Mouse (Mus musculus): ENCODE results near the gene Arhgef17.
"Not testable (repeated sequence)": the region's sequence is repeated elsewhere in the genome, so short reads cannot be mapped to it uniquely, and the experiment has no call there.

The Arhgef17 gene

GRCm38 (mm10) chr7:100869877-100870629 lies 61.9 kb downstream of the Arhgef17 start:
- no peak for DNase-seq

DNA sequence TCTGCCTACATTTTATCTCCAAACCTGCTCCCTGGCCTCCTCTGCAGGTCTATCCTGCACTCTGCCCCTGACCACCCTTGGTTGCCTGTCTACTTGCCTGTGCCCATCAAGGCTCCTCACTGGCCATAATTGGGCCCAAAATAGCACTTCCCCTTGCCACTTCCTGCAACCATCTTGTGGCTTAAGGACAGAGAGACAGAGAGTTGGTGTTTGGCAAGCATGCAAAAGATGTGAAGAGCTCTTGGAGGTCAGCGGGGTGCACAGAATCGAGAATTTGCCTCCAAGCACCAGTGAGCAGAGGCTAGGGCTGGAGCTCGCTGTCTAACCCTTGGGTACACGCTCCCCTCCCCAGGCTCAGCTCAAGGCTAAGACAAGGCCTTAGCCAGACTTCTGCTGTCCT lies 63.4 kb downstream of the Arhgef17 start:
- DNase-seq = no peak

DNA sequence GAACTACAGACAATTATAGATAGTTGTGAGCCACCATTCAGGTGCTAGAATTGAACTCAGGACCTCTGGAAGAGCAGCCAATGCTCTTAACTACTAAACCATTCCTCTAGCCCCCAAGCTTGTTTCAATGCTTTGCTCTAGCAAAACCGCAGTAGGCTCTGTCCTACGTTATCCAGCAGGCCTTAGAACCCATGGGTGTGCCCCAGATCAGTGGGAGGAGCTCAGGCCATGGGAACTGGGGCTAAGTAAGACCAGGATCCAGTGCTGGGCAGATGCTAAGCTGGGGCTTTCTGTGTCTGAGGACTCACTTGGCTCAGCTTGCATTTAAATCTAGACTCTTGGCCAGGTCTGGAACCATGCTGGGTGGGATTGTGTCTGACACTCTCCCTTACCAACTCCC lies 64.3 kb downstream of the Arhgef17 start:
- DNase-seq = no peak

DNA sequence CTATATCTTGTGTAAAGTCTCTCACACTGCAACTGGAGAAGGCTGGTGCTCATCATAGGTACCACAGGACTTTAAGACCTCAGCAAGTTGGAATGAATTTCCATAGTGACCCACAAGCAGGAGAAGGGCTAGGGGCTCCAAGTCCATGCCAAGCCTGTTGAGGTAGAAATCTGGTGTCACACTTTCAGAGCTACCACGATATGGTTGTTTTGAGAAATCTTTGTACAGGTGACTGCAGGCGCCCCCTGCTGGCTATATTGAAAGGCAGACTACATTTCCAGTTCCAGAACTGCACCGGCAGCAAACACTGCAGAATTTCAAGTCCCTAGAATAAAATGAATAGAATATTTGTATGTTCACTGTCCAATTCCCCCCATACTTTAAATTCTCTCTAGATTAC lies 65.2 kb downstream of the Arhgef17 start:
- peak; percentile 75 for DNase-seq

- DNase-seq = peak; percentile 98
Observed at GRCm38 (mm10) chr7:100862828-100863638, 68.9 kb downstream of the Arhgef17 start, which contains the start of gene Relt. TSS of gene Relt (minus strand) at chr7:100863446.

- DNase-seq = no peak
Observed at GRCm38 (mm10) chr7:100862353-100862752, 69.6 kb downstream of the Arhgef17 start.

DNA sequence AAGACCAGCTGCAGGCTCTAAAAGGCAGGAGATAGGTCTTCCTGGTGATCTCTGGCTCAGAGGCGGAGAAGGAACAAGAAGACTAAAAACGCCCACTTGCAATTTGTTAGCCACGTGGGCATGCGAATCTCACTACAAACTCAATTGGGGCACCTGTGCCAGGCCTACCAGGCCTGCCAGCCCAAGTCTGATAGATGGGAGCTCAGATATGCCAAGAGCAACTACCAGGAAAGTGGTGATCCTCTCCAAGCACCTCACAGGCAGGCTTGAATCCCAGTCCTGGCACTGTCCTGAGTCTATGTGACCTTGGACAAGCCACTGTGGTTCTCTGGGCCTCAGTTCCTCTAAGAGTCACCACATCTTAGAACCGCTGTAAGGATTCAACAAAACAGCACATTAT lies 70.7 kb downstream of the Arhgef17 start:
- DNase-seq = no peak

DNA sequence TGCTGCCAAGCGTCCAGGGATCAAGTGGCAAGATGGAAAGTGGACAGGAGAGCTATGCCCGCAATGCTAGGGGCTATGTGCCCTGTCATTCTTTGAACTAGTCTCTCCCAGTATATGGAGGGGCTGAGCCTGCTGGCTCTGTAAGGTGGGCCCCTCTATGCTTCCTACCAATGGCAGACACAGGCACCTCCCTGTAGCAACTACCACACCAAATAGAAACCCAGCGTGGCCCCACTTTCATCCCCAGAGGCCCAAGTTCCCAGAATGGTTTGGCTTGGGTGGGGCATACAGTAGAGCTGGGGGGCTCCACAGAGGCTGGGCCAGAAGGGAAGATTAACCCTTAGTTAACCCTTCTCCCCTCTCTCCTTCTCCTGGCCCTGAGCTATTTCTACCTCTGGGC lies 71.5 kb downstream of the Arhgef17 start:
- DNase-seq = no peak

GRCm38 (mm10) chr7:100855795-100856573 lies 75.9 kb downstream of the Arhgef17 start:
- DNase-seq = no peak

- DNase-seq = no peak
Observed at GRCm38 (mm10) chr7:100855300-100855699, 76.6 kb downstream of the Arhgef17 start.

DNA sequence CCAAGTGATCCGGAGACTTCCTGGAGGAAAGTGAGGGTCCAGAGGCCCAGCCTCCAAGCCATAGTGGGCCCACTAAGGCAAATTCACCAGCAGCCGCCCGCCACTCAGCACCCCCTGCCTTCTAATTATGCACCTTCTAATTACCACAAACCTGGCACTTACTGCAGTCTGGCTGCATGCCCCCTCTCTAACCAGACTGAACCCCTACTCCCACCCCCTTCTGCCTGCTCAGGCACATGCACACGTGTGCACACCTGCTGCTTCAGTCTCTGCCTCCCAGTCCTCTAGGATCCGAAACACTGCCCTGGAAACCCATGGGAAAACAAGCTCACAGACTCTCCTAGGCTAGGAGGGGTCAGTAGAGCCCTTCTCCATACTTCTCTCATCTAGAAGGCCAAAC lies 77.0 kb downstream of the Arhgef17 start:
- DNase-seq = no peak

- DNase-seq = no peak
Observed at GRCm38 (mm10) chr7:100854137-100854814, 77.6 kb downstream of the Arhgef17 start.

GRCm38 (mm10) chr7:100853396-100853795 lies 78.5 kb downstream of the Arhgef17 start:
- no peak for DNase-seq

DNA sequence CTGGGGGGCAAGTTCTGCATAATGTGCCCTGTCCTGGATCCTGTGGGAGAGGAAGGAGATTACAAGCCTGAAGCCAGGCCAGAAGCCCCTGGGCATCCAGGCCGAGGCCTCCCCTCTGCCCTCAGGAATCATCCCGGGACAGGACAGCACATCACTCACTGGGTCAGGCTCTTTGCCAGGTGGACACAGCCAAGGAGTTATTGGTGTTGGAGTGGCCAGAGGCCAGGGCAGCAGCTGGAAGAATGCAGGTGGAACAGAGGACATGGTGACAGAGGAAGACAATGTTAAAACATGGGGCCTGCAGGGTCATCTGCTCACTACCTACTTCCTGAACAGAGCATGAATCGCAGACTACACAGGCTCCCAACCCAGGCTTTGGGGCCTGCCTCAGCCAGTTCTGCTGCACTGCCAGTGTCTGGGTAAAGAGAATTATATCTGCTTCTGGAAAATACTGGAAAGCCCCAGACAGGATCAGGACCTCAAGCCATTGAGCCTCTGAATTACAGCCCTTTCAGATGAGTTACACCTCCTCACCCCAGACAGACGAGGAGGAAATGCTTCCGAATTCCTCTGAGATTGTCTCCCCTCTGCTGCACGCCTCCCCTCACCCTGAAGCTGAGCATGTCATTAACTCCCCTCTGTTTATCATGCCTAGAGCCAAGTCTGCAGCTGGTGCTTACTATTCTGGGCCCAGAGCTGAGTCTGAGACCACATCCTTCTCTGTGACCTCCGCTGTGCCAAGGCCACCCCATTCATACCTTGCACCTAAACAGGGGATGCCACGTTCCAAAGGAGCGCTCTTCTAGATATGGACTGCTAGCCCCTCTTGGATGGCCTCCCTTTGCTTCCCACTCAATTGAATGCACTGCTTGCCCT lies 80.2 kb downstream of the Arhgef17 start:
- no peak for DNase-seq

GRCm38 (mm10) chr7:100849508-100849907 lies 82.4 kb downstream of the Arhgef17 start:
- DNase-seq = no peak

- DNase-seq = peak; percentile 77
Observed at GRCm38 (mm10) chr7:100848744-100849143, 83.2 kb downstream of the Arhgef17 start.

DNA sequence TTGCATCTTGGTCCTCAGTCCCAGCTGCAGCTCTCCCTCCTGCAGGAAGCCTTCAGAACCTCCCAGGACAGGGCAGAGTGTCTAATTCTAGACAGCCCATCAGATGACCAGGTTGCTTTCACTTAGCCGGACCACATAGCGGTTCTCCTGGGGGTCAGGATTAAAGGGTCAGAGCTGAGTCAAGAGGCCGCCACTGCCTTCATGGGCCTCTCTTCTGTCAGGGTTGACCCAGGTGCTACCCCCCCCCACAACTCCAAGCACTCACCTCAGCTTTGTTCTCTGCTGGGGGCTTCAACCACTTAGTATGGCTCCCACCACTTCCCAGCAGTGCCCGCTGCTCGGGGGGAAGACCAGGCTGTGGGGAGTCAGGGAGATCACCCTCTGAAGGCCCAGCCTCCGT lies 84.8 kb downstream of the Arhgef17 start:
- DNase-seq = no peak

GRCm38 (mm10) chr7:100846033-100846432 lies 85.9 kb downstream of the Arhgef17 start:
- not testable (repeated sequence) for DNase-seq

GRCm38 (mm10) chr7:100845412-100845811 lies 86.5 kb downstream of the Arhgef17 start:
- DNase-seq = no peak

DNA sequence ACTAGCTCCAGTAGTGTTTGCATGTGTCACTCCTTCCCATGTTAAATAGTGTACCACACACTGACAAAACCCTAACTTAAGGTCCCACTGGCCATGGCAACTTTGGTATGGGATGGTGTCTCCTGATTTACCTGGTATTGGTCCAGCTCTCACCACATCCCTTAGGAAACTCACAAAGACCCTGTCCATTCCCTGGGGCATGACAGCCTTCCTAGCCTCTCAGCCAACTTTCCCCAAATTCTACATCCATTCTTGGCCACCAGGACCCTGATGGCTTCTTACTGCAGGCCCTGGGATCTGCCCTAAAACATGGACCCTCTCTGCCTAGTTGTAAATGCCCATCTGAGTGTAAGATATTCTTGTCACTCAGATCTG lies 86.9 kb downstream of the Arhgef17 start:
- no peak for DNase-seq

GRCm38 (mm10) chr7:100844385-100845025 lies 87.4 kb downstream of the Arhgef17 start:
- no peak for DNase-seq
